Mouse (Mus musculus): ENCODE data around the gene Etfdh. TPM values are rescaled to one million over a fixed set of nuclear protein-coding genes. Genes with fewer than 3 reads are reported as not detected.

The Etfdh gene
- polyA plus RNA-seq, 1 experiment: 13.4 TPM

- H3K4me3 ChIP-seq (ENCODE audit: control insufficient read depth, low read depth, low read length): peak overlapping the region; percentile 96
- no peaks in the 10 kb centered on the region for H3K27me3 ChIP-seq (ENCODE audit: control insufficient read depth, insufficient read depth, low read length)
- H3K4me1 ChIP-seq (ENCODE audit: control insufficient read depth, insufficient read depth, low read length): peaks cover 2% of the 10 kb centered on the region; the same call in 1 of the 2 replicates
- H3K27ac ChIP-seq (ENCODE audit: control insufficient read depth, insufficient read depth, low read depth, low read length): peak overlapping the region; percentile 91
- no peak for TF ChIP-seq CTCF (IDR thresholded peaks at IDR 0.05; ENCODE audit: control insufficient read depth, insufficient read depth, insufficient replicate concordance, low read depth, low read length)
- TF ChIP-seq POLR2A (IDR thresholded peaks at IDR 0.05; ENCODE audit: control insufficient read depth, low read depth, low read length): no peak
- H3K36me3 ChIP-seq (ENCODE audit: control insufficient read depth, insufficient read depth, low read length): peaks cover 2% of the 10 kb centered on the region; the same call in 1 of the 2 replicates
Observed at GRCm38 (mm10) chr3:79591793-79592471, 37.4 kb downstream of the Etfdh start.

GRCm38 (mm10) chr3:79590863-79591792, 38.2 kb downstream of the Etfdh start, which contains the start of gene Ppid:
Gene Ppid (plus strand): TSS chr3:79591342.
- H3K27me3 ChIP-seq (ENCODE audit: control insufficient read depth, insufficient read depth, low read length): no peaks in the 10 kb centered on the region
- TF ChIP-seq CTCF (IDR thresholded peaks at IDR 0.05; ENCODE audit: control insufficient read depth, insufficient read depth, insufficient replicate concordance, low read depth, low read length) (no peak), POLR2A (IDR thresholded peaks at IDR 0.05; ENCODE audit: control insufficient read depth, low read depth, low read length) (peak; percentile 87)
- peak within 1 kb of the TSS; percentile 96 for H3K4me3 ChIP-seq (ENCODE audit: control insufficient read depth, low read depth, low read length)
- H3K36me3 ChIP-seq (ENCODE audit: control insufficient read depth, insufficient read depth, low read length): no peaks in the 10 kb centered on the region
- peak within 1 kb of the TSS; percentile 91 for H3K27ac ChIP-seq (ENCODE audit: control insufficient read depth, insufficient read depth, low read depth, low read length)
- peaks cover 2% of the 10 kb centered on the region; the same call in 1 of the 2 replicates for H3K4me1 ChIP-seq (ENCODE audit: control insufficient read depth, insufficient read depth, low read length)

- Histone ChIP-seq H3K36me3 (ENCODE audit: control insufficient read depth, insufficient read depth, low read length) (no peaks in the 10 kb centered on the region), H3K4me3 (ENCODE audit: control insufficient read depth, low read depth, low read length) (no peak overlapping the region), H3K27ac (ENCODE audit: control insufficient read depth, insufficient read depth, low read depth, low read length) (no peak overlapping the region), H3K27me3 (ENCODE audit: control insufficient read depth, insufficient read depth, low read length) (no peaks in the 10 kb centered on the region), H3K4me1 (ENCODE audit: control insufficient read depth, insufficient read depth, low read length) (peaks cover 2% of the 10 kb centered on the region; the same call in 1 of the 2 replicates)
- TF ChIP-seq CTCF (IDR thresholded peaks at IDR 0.05; ENCODE audit: control insufficient read depth, insufficient read depth, insufficient replicate concordance, low read depth, low read length): no peak
Observed at GRCm38 (mm10) chr3:79589671-79590070, 39.6 kb downstream of the Etfdh start.

- H3K4me3 ChIP-seq (ENCODE audit: control insufficient read depth, low read depth, low read length): no peak overlapping the region
- no peaks in the 10 kb centered on the region for H3K27me3 ChIP-seq (ENCODE audit: control insufficient read depth, insufficient read depth, low read length)
- TF ChIP-seq POLR2A (IDR thresholded peaks at IDR 0.05; ENCODE audit: control insufficient read depth, low read depth, low read length) (no peak), CTCF (IDR thresholded peaks at IDR 0.05; ENCODE audit: control insufficient read depth, insufficient read depth, insufficient replicate concordance, low read depth, low read length) (peak; percentile 79; the same call in 1 of the 2 replicates)
- no peaks in the 10 kb centered on the region for H3K36me3 ChIP-seq (ENCODE audit: control insufficient read depth, insufficient read depth, low read length)
- no peak overlapping the region for H3K27ac ChIP-seq (ENCODE audit: control insufficient read depth, insufficient read depth, low read depth, low read length)
- H3K4me1 ChIP-seq (ENCODE audit: control insufficient read depth, insufficient read depth, low read length): no peaks in the 10 kb centered on the region
Observed at GRCm38 (mm10) chr3:79586804-79587203, 42.5 kb downstream of the Etfdh start.

DNA sequence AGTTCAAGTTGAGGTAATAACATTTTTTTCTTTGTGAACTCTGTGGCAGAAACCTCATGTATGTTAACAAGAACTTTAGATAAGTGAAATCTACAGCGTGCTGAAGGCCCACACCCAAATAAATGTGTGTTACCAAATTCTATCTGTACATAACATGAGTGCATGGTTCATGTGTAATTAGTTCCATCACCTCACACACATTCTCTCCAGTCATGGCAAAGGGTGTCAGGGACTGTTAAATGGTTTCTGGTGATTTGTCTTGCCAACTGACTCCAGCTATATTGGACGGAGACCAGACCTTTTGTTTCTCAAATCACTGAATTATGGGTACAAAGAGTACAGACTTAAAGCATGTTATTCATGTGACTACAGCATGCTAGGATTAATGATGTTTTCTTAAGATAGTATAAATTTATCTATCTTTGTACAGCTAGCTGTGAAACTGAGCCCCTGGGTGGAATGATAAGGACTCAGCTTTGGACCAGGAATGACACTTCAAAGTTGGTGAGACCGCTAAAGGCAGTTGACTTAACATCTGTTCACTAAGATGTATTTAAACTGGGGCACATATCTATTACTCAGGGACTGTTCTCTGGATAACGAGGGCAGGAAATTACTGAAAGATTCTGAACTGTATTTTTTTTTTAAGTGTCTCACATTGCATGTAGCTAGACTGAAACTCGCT, 49.3 kb downstream of the Etfdh start:
- peaks cover 10% of the 10 kb centered on the region for H3K4me1 ChIP-seq (ENCODE audit: control insufficient read depth, insufficient read depth, low read length)
- H3K27me3 ChIP-seq (ENCODE audit: control insufficient read depth, insufficient read depth, low read length): no peaks in the 10 kb centered on the region
- TF ChIP-seq POLR2A (IDR thresholded peaks at IDR 0.05; ENCODE audit: control insufficient read depth, low read depth, low read length) (no peak), CTCF (IDR thresholded peaks at IDR 0.05; ENCODE audit: control insufficient read depth, insufficient read depth, insufficient replicate concordance, low read depth, low read length) (no peak)
- no peaks in the 10 kb centered on the region for H3K36me3 ChIP-seq (ENCODE audit: control insufficient read depth, insufficient read depth, low read length)
- no peak overlapping the region for H3K27ac ChIP-seq (ENCODE audit: control insufficient read depth, insufficient read depth, low read depth, low read length)
- no peak overlapping the region for H3K4me3 ChIP-seq (ENCODE audit: control insufficient read depth, low read depth, low read length)

DNA sequence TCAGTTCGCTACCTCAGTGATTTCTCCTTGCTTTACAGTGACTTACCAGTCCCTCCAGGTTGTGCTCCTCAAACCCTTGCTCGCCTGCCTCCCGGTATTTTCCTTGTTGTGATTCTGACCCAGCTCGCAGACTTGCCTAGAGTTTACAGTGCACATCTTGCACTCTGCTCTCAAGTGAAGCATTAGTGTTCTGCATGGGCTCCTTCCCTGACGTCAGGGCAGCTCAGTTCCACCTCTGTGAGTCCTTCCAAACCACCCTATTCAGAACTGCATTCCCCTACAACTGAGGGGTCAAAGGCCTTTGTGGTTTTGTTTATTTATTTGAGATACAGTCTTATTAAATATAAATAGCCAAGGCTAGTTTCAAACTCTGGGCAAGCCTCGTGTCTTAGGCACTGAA, 51.1 kb downstream of the Etfdh start:
- peaks cover 10% of the 10 kb centered on the region for H3K4me1 ChIP-seq (ENCODE audit: control insufficient read depth, insufficient read depth, low read length)
- H3K27me3 ChIP-seq (ENCODE audit: control insufficient read depth, insufficient read depth, low read length): no peaks in the 10 kb centered on the region
- no peaks in the 10 kb centered on the region for H3K36me3 ChIP-seq (ENCODE audit: control insufficient read depth, insufficient read depth, low read length)
- no peak for TF ChIP-seq POLR2A (IDR thresholded peaks at IDR 0.05; ENCODE audit: control insufficient read depth, low read depth, low read length)
- no peak for TF ChIP-seq CTCF (IDR thresholded peaks at IDR 0.05; ENCODE audit: control insufficient read depth, insufficient read depth, insufficient replicate concordance, low read depth, low read length)
- no peak overlapping the region for H3K27ac ChIP-seq (ENCODE audit: control insufficient read depth, insufficient read depth, low read depth, low read length)
- no peak overlapping the region for H3K4me3 ChIP-seq (ENCODE audit: control insufficient read depth, low read depth, low read length)

- H3K27me3 ChIP-seq (ENCODE audit: control insufficient read depth, insufficient read depth, low read length): no peaks in the 10 kb centered on the region
- H3K36me3 ChIP-seq (ENCODE audit: control insufficient read depth, insufficient read depth, low read length): no peaks in the 10 kb centered on the region
- no peak overlapping the region for H3K27ac ChIP-seq (ENCODE audit: control insufficient read depth, insufficient read depth, low read depth, low read length)
- no peak for TF ChIP-seq CTCF (IDR thresholded peaks at IDR 0.05; ENCODE audit: control insufficient read depth, insufficient read depth, insufficient replicate concordance, low read depth, low read length)
- no peak for TF ChIP-seq POLR2A (IDR thresholded peaks at IDR 0.05; ENCODE audit: control insufficient read depth, low read depth, low read length)
- H3K4me3 ChIP-seq (ENCODE audit: control insufficient read depth, low read depth, low read length): no peak overlapping the region
- peaks cover 10% of the 10 kb centered on the region for H3K4me1 ChIP-seq (ENCODE audit: control insufficient read depth, insufficient read depth, low read length)
Observed at GRCm38 (mm10) chr3:79577606-79578005, 51.7 kb downstream of the Etfdh start.

Measured in testis, adult 2 months (tissue).